Mouse (Mus musculus) olfactory bulb, adult 2 months (tissue): ENCODE results near the gene Olfr693.

ENCODE experiments used
- CTCF ChIP-seq: fragments of 200-500 bp; IDR thresholded peaks from 2 replicates; pipeline ENCODE4 v1.5.1; 2012; ENCODE audit warnings: low read depth, mild to moderate bottlenecking, low read length, moderate library complexity; ENCODE audit not compliant: insufficient read depth
- POLR2A ChIP-seq: fragments of 200-500 bp; IDR thresholded peaks from 2 replicates; pipeline ENCODE4 v1.6.1; 2012; ENCODE audit warnings: mild to moderate bottlenecking, low read depth, low read length, moderate library complexity; ENCODE audit not compliant: insufficient read depth

DNA sequence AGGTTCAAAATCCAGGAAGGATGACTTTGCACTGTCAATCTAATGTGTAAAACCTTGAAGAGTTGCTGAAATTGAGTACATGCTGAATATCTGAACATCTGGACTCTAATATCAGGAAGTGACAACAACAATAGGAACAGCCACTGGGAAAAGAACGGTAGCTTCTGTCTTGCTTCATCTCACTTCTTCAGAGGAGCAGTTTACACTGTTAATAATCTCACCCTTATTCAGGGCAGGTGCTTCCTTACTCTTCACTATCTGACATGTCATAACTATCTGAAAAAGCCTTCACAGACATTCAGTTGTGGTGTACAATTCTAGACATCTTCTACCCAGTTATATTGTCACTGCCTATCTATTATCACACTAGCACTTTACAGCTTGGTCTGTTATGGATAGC is 39.5 kb downstream of the Olfr693 start:
- TF ChIP-seq CTCF (no peak), POLR2A (no peak)
